Mouse (Mus musculus): Measurements from ENCODE around the gene Ilf3. TPM values are rescaled to one million over a fixed set of nuclear protein-coding genes. Genes with fewer than 3 reads are reported as not detected.
A peak's percentile ranks its signal among the peaks of the same experiment; 100 is the strongest.

The Ilf3 gene
- total and polyA plus RNA-seq, 2 experiments = 9.5 to 13.5 TPM

DNA sequence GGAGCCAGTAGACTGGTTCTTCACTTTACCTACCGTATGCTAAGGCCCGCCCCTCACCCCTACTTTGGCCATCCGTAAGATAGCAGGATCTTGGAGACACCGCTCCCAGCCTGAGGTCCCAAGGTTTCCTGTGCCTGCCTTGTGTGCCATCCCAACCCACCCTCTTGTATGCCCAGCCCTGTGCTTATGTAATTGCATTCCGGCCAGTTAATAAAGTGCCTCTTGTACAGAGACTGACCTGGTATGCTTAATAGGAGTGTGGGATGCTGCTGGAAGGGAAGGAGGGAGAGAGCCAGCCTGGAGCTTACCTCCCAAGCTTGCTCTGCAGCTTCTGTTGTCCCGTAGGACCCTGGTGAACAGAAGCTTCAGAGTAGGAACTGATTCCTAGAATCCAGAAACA lies 12.9 kb upstream of the Ilf3 start:
- no peak for TF ChIP-seq POLR2A (IDR thresholded peaks at IDR 0.05; ENCODE audit: extremely low read depth, insufficient read depth, low read length)
- no peak for TF ChIP-seq CTCF (IDR thresholded peaks at IDR 0.05; ENCODE audit: low read depth, low read length)
- no peak for DNase-seq (ENCODE audit: extremely low read depth, low read depth, low spot score)
- Histone ChIP-seq H3K4me3 (ENCODE audit: insufficient read depth, low read depth, low read length) (no peak overlapping the region), H3K79me2 (ENCODE audit: control insufficient read depth, insufficient read depth, low read length) (no peaks in the 10 kb centered on the region), H3K9ac (ENCODE audit: low read depth, low read length) (no peak overlapping the region), H3K27ac (replicated peaks; ENCODE audit: insufficient read depth, low read depth, low read length) (no peak overlapping the region), H3K36me3 (ENCODE audit: control insufficient read depth, insufficient read depth, low read length) (no peaks in the 10 kb centered on the region), H3K27me3 (ENCODE audit: control insufficient read depth, insufficient read depth, low read length) (no peaks in the 10 kb centered on the region; the same call in 1 of the 2 replicates), H3K4me1 (ENCODE audit: control insufficient read depth, insufficient read depth, low read length) (no peaks in the 10 kb centered on the region)
- WGBS = 91% methylated on average over 6 of the region's 6 CpGs

DNA sequence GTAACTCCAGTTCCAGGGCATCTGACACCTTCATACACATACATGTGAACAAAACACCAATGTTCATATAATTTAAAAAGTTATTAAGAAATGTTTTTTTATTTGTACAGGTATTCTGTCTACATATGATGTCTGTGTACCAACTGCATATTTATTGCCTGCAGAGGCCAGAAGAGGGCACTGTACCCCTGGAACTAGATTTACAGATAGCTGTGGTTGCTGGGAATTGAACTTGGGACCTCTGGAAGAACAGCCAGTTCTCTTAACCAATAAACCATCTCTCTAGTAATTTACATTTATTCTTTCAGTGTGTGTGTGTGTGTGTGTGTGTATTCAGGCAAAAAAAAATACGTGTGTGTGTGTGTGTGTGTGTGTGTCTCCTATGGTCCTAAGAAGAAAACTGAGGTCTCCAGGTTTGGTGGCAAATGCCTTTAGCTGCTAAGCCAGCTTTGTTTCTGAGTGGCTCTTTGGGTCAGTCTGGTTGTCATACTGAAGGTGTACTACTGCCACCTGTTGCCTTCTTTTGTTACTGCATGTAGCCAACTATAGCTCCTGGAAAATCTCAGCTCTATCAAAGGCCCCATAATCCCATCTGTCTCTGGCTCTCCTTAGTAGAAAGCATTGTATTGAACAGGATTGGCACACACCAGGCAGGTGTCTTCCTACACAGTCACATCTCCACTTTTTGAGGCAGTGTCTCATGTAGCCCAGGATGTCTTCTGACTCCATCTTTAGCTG lies 10.5 kb upstream of the Ilf3 start:
- Histone ChIP-seq H3K4me1 (ENCODE audit: control insufficient read depth, insufficient read depth, low read length) (no peaks in the 10 kb centered on the region), H3K4me3 (ENCODE audit: insufficient read depth, low read depth, low read length) (no peak overlapping the region), H3K9ac (ENCODE audit: low read depth, low read length) (no peak overlapping the region), H3K36me3 (ENCODE audit: control insufficient read depth, insufficient read depth, low read length) (no peaks in the 10 kb centered on the region), H3K27ac (replicated peaks; ENCODE audit: insufficient read depth, low read depth, low read length) (no peak overlapping the region), H3K79me2 (ENCODE audit: control insufficient read depth, insufficient read depth, low read length) (no peaks in the 10 kb centered on the region), H3K27me3 (ENCODE audit: control insufficient read depth, insufficient read depth, low read length) (no peaks in the 10 kb centered on the region; the same call in 1 of the 2 replicates)
- TF ChIP-seq CTCF (IDR thresholded peaks at IDR 0.05; ENCODE audit: low read depth, low read length) (peak; percentile 32; the same call in 1 of the 2 replicates), POLR2A (IDR thresholded peaks at IDR 0.05; ENCODE audit: extremely low read depth, insufficient read depth, low read length) (no peak)
- 0% methylated on average over 1 of the region's 1 CpGs for WGBS
- peak; percentile 58 for DNase-seq (ENCODE audit: extremely low read depth, low read depth, low spot score)

DNA sequence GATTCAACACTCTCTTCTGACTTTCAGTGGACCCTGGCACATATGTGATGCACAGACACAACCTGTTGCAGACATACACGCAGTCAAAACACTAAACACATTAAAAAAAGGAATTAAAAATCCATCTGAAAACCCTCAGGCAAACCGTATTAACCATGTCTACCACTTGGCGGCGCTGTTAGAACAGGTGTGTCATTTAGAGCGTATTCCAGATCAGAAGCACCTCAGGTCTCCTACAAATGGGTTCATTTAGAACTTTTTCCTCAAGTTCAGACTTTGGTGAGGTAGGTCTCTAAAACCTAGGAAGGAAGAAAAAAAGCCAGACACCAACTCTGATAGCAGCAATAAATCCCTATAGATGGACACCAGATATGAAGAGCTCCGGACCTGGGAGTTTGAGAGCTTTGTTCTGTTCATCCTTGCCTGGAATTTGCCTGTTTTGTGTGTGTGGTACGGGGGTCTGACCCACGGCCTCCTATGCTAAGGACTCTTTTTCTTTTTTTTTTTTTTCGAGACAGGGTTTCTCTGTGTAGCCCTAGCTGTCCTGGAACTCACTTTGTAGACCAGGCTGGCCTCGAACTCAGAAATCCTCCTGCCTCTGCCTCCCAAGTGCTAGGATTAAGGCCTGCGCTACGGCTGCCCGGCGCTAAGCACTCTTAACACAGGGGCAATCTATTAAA lies 990 bp upstream of the Ilf3 start:
- TF ChIP-seq POLR2A (IDR thresholded peaks at IDR 0.05; ENCODE audit: extremely low read depth, insufficient read depth, low read length) (no peak), CTCF (IDR thresholded peaks at IDR 0.05; ENCODE audit: low read depth, low read length) (peak; percentile 57)
- peak; percentile 62 for DNase-seq (ENCODE audit: extremely low read depth, low read depth, low spot score)
- H3K4me3 ChIP-seq (ENCODE audit: insufficient read depth, low read depth, low read length) = no peak overlapping the region
- WGBS = 29% methylated on average over 14 of the region's 14 CpGs
- peaks cover 6% of the 10 kb centered on the region for H3K4me1 ChIP-seq (ENCODE audit: control insufficient read depth, insufficient read depth, low read length)
- peak overlapping the region; percentile 21; the same call in 1 of the 2 replicates for H3K9ac ChIP-seq (ENCODE audit: low read depth, low read length)
- H3K36me3 ChIP-seq (ENCODE audit: control insufficient read depth, insufficient read depth, low read length) = no peaks in the 10 kb centered on the region
- H3K27ac ChIP-seq (replicated peaks; ENCODE audit: insufficient read depth, low read depth, low read length) = peak overlapping the region; percentile 22
- H3K79me2 ChIP-seq (ENCODE audit: control insufficient read depth, insufficient read depth, low read length) = peaks cover 19% of the 10 kb centered on the region; the same call in 1 of the 2 replicates
- no peaks in the 10 kb centered on the region for H3K27me3 ChIP-seq (ENCODE audit: control insufficient read depth, insufficient read depth, low read length)

DNA sequence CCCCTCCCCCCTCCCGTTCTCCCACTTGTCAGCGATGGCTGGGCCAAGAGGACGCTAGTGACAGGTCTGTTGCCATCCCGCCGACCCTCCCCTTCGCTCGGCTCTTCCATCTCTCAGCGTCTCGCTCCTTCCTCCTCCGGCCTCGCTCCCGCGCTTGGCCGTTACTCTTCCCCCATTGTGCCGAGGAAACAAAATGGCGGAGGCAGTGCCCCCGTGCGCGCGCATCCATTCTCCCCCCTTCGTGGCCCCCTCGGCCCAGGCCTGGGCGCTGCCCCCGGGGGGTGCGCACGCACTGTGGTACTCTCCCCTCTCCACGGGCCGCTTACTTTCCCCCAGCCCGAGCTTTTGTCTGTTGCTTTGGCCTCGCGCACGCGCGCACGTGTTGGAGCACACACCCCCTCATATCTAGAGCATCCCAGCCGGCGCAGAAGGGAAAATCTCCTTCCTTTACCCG lies 487 bp downstream of the Ilf3 start:
- H3K36me3 ChIP-seq (ENCODE audit: control insufficient read depth, insufficient read depth, low read length) = no peaks in the 10 kb centered on the region
- peak overlapping the region; percentile 83 for H3K9ac ChIP-seq (ENCODE audit: low read depth, low read length)
- H3K27ac ChIP-seq (replicated peaks; ENCODE audit: insufficient read depth, low read depth, low read length) = no peak overlapping the region; the same call in 1 of the 2 replicates
- H3K79me2 ChIP-seq (ENCODE audit: control insufficient read depth, insufficient read depth, low read length) = peaks cover 28% of the 10 kb centered on the region
- peaks cover 6% of the 10 kb centered on the region for H3K4me1 ChIP-seq (ENCODE audit: control insufficient read depth, insufficient read depth, low read length)
- WGBS = under 1% methylated on average over 38 of the region's 38 CpGs
- DNase-seq (ENCODE audit: extremely low read depth, low read depth, low spot score) = peak; percentile 17
- no peaks in the 10 kb centered on the region for H3K27me3 ChIP-seq (ENCODE audit: control insufficient read depth, insufficient read depth, low read length)
- no peak for TF ChIP-seq POLR2A (IDR thresholded peaks at IDR 0.05; ENCODE audit: extremely low read depth, insufficient read depth, low read length)
- TF ChIP-seq CTCF (IDR thresholded peaks at IDR 0.05; ENCODE audit: low read depth, low read length) = no peak
- peak overlapping the region; percentile 98 for H3K4me3 ChIP-seq (ENCODE audit: insufficient read depth, low read depth, low read length)

DNA sequence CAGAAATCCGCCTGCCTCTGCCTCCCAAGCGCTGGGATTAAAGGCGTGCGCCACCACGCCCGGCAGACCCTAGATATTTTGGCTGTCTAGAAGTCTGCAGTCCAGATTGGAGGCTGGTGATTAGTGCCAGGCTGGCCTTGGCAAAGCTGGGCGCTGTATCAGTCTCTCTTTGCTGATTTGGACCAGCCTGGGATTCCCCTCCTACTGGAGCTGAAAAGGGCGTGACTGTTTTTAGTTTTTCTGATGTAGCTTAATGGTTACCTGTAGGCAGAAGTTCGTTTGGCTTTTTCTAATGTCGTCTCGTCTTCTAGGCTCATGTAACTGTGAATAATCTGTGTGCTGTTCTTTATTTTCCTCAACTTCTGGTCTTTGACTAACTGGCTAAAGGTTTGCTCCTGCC lies 1.4 kb downstream of the Ilf3 start:
- TF ChIP-seq POLR2A (IDR thresholded peaks at IDR 0.05; ENCODE audit: extremely low read depth, insufficient read depth, low read length) = no peak
- no peak for TF ChIP-seq CTCF (IDR thresholded peaks at IDR 0.05; ENCODE audit: low read depth, low read length)
- Histone ChIP-seq H3K27me3 (ENCODE audit: control insufficient read depth, insufficient read depth, low read length) (no peaks in the 10 kb centered on the region), H3K36me3 (ENCODE audit: control insufficient read depth, insufficient read depth, low read length) (no peaks in the 10 kb centered on the region), H3K79me2 (ENCODE audit: control insufficient read depth, insufficient read depth, low read length) (peaks cover 35% of the 10 kb centered on the region), H3K4me3 (ENCODE audit: insufficient read depth, low read depth, low read length) (no peak overlapping the region), H3K4me1 (ENCODE audit: control insufficient read depth, insufficient read depth, low read length) (peaks cover 6% of the 10 kb centered on the region), H3K27ac (replicated peaks; ENCODE audit: insufficient read depth, low read depth, low read length) (no peak overlapping the region), H3K9ac (ENCODE audit: low read depth, low read length) (no peak overlapping the region)
- no peak for DNase-seq (ENCODE audit: extremely low read depth, low read depth, low spot score)
- 66% methylated on average over 11 of the region's 11 CpGs for WGBS
